Mouse (Mus musculus): Measurements from ENCODE around the gene Armc6. TPM values are rescaled to one million over a fixed set of nuclear protein-coding genes. Genes with fewer than 3 reads are reported as not detected.

Gene Armc6
- 48.4 and 49.2 TPM in 2 replicates for polyA plus RNA-seq (2016; fragmentation: Nextera tagmentation; extraction: Ambion mirVana)

DNA sequence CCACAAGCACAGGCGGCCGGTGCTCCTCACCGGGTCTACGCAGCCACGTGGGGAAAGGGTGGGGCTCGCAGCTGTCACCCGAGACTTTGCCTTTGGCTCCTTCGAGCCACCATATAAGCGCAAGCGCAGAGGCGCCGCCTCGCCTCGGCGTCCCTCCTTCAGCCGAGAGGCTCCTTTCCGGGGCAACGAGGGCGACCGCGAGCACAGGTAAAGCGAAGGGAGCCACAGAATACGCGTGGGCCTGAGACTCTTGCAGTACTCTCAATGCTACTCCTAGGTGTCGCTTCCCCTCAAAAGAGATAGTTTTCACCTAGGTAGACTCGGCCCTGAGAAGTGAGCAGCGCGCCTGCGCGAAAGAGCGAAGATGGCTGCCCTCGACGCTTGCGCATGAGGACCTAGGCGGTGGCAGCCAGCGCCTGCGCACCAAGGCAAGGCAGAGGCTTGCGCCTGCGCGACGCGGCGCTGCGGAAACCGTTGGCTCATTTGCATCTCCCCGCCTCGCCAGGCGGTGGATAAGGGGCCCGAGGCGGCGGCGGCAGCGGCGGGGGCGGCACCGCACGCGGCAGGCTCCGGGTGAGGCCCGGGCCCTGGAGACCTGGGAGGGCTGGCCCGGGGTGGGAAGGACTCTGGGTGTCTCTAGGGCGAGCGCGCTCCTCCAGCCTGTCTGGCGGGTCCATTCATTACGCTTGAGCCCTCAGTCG is at the start of gene Armc6, which contains the start of gene Sugp2:
TSS of gene Armc6 (minus strand) at position 387 of the 701 bp plus-strand sequence.
TSS of gene Sugp2 (plus strand) at position 147 of the 701 bp plus-strand sequence.
- Histone ChIP-seq H3K9ac (peak within 1 kb of the TSS; percentile 88), H3K36me3 (peaks cover 51% of the 10 kb centered on the region), H3K4me1 (peaks cover 25% of the 10 kb centered on the region), H3K27me3 (no peaks in the 10 kb centered on the region), H3K27ac (peak within 1 kb of the TSS; percentile 92), H3K4me3 (peak within 1 kb of the TSS; percentile 88), H3K4me2 (replicated peaks) (peak within 1 kb of the TSS; percentile 84), H3K9me3 (replicated peaks) (no peaks in the 10 kb centered on the region)
- peak; percentile 96 for ATAC-seq (ENCODE audit: low FRiP score)
- under 1% methylated on average over 66 of the region's 67 CpGs for WGBS

DNA sequence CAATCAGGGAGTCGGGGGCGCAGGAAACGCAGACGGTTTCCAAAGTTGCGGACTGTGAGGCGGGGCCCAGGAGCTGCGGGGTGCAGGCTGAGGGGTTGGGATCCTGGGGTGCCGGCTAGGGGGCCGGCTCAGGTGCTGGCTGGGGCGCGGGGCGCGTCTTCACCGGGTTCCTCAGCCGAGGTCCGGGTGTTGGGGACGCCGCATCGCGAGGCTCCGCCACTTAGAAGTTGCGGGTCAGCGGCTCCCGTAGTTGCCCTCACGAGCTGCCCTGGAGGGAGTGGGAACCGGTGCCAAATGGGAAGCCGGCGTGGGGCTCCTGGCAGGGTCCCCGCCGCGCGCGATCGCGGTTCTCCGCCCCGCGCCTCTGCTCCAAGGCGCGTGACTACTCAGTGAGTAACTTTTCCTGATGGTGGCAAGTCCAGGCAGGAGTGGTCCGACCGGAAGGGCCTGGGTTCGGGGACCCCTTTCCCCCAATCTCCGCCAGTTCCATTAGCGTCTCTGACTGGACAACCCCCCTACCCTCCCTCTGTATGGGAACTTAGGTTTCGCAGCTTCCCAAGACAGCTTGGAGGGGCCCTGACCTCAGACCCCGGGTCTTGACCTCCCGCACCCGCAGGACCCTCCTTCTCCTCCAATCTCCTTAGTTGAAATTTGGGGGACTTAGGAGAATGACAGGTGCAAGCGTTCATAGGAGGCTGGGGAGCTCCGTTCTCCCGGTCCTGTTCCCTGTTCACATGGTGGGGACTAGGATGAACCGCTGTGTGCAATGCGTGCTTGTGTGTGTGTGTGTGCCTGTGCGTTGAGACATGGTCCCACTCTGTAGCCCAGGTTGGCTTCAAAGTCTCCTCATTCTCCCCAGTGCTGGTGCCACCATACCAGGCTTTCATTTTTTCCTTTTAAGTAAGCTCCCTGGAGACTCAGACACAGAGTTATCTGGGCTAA is 49.1 kb upstream of the Armc6 start:
- WGBS = under 1% methylated on average over 55 of the region's 55 CpGs
- Histone ChIP-seq H3K9ac (peak overlapping the region; percentile 92), H3K4me2 (replicated peaks) (peak overlapping the region; percentile 71), H3K9me3 (replicated peaks) (no peaks in the 10 kb centered on the region), H3K4me3 (peak overlapping the region; percentile 89), H3K4me1 (peaks cover 18% of the 10 kb centered on the region), H3K27me3 (no peaks in the 10 kb centered on the region), H3K27ac (peak overlapping the region; percentile 62), H3K36me3 (peaks cover 34% of the 10 kb centered on the region)
- peak; percentile 63 for ATAC-seq (ENCODE audit: low FRiP score)

DNA sequence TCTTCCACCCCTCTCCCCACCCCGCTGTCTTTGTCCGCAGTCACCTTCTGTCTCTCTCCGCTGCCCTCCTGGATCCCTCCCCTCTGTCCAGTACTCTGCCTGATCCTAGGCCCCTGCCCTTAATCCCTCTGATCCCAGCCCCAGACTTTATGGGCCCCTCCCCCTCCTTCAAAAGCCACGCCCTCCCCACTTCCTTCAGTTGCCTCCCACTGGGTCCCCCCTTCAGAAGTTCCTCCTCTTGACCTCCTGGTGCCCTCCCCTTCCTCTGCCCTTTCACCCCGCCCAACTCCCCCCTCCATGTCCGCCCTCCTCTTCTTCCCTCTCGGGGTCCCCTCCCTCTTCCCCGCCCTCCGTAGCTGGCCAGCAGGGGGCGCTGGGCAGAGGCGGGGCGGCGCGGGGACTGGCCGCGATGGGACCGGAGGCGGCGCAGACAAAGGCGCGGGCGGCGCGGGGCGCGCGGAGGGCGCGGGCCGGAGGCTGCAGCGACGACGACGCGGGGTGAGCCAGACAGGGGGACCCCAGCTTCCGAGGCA is 48.4 kb upstream of the Armc6 start, which contains the start of gene Homer3:
TSS of gene Homer3 (plus strand) at position 225 of the 533 bp plus-strand sequence.
- Histone ChIP-seq H3K9ac (peak within 1 kb of the TSS; percentile 92), H3K4me3 (peak within 1 kb of the TSS; percentile 89), H3K4me1 (peaks cover 18% of the 10 kb centered on the region), H3K36me3 (peaks cover 27% of the 10 kb centered on the region), H3K27me3 (no peaks in the 10 kb centered on the region), H3K27ac (peak within 1 kb of the TSS; percentile 62), H3K4me2 (replicated peaks) (peak within 1 kb of the TSS; percentile 71), H3K9me3 (replicated peaks) (no peaks in the 10 kb centered on the region)
- 2% methylated on average over 36 of the region's 36 CpGs for WGBS
- ATAC-seq (ENCODE audit: low FRiP score) = peak; percentile 86

GRCm38 (mm10) chr8:70281001-70281400 is 46.7 kb upstream of the Armc6 start:
- ATAC-seq (ENCODE audit: low FRiP score) = no peak
- 55% methylated on average over 3 of the region's 3 CpGs for WGBS

DNA sequence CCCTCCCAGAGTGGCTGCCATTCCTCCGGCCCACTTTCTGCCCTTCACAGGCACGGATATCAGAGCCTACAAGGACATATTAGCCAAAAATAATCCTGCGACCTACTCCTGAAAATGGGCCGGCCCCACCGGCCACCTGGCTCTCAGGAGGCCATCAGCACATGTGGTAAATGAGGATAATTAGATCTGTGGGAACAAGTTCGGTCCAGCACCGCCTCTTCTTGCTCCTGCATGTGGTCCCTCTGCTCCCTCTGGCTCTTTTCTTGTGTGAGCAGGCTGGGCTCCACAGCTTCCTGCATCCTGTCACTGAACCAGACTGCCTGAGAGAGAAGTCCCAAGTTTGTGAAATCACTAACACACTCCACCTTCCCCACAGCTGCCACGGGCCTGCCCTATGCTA is 45.0 kb upstream of the Armc6 start:
- H3K27me3 ChIP-seq = no peaks in the 10 kb centered on the region
- H3K9me3 ChIP-seq (replicated peaks) = no peaks in the 10 kb centered on the region
- H3K4me3 ChIP-seq = no peak overlapping the region
- H3K27ac ChIP-seq = no peak overlapping the region
- no peak for ATAC-seq (ENCODE audit: low FRiP score)
- H3K4me2 ChIP-seq (replicated peaks) = no peak overlapping the region
- WGBS = 68% methylated on average over 8 of the region's 8 CpGs
- no peaks in the 10 kb centered on the region for H3K36me3 ChIP-seq
- H3K9ac ChIP-seq = no peak overlapping the region
- peaks cover 12% of the 10 kb centered on the region for H3K4me1 ChIP-seq

More at GRCm38 (mm10) chr8:70281001-70281400, 46.7 kb upstream of the Armc6 start:
- no peak overlapping the region for H3K27ac ChIP-seq
- H3K4me2 ChIP-seq (replicated peaks) = no peak overlapping the region
- no peaks in the 10 kb centered on the region for H3K9me3 ChIP-seq (replicated peaks)
- H3K4me1 ChIP-seq = peaks cover 18% of the 10 kb centered on the region
- H3K4me3 ChIP-seq = no peak overlapping the region
- no peak overlapping the region for H3K9ac ChIP-seq
- H3K36me3 ChIP-seq = peaks cover 11% of the 10 kb centered on the region
- H3K27me3 ChIP-seq = no peaks in the 10 kb centered on the region

- Histone ChIP-seq H3K4me3 (no peak overlapping the region), H3K9ac (no peak overlapping the region), H3K36me3 (no peaks in the 10 kb centered on the region), H3K4me1 (0 out of 2 replicates have a peak, but pooled peaks cover 3% of the 10 kb centered on the region), H3K27ac (no peak overlapping the region), H3K27me3 (no peaks in the 10 kb centered on the region), H3K4me2 (replicated peaks) (no peak overlapping the region), H3K9me3 (replicated peaks) (no peaks in the 10 kb centered on the region)
- 68% methylated on average over 15 of the region's 15 CpGs for WGBS
- no peak for ATAC-seq (ENCODE audit: low FRiP score)
These were observed 43.9 kb upstream of the Armc6 start for GRCm38 (mm10) chr8:70278175-70278574.

DNA sequence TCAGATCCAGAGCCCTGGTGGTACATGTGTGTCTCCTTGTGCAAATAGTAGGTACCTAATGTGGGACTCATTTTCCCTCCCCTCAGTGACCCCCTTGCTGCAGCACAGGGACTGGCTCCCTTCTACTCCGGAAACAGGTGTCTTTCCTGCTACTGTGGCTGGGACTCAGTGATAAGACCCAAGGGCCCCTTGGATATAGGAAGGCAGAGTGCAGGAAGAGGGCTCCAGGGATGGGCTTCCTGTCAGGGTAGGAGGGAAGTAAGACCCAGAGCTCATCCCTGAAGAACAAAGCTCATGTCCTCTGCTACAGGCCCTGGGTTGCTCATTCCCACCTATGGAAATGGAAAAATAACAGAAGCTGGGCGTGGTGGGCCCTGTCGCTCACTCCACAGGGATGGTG is 42.2 kb upstream of the Armc6 start:
- no peak overlapping the region for H3K4me2 ChIP-seq (replicated peaks)
- H3K4me3 ChIP-seq = no peak overlapping the region
- H3K9me3 ChIP-seq (replicated peaks) = no peaks in the 10 kb centered on the region
- H3K36me3 ChIP-seq = no peaks in the 10 kb centered on the region
- H3K27ac ChIP-seq = no peak overlapping the region
- H3K9ac ChIP-seq = no peak overlapping the region
- ATAC-seq (ENCODE audit: low FRiP score) = no peak
- H3K27me3 ChIP-seq = no peaks in the 10 kb centered on the region
- H3K4me1 ChIP-seq = no peaks in the 10 kb centered on the region
- 80% methylated on average over 3 of the region's 3 CpGs for WGBS

DNA sequence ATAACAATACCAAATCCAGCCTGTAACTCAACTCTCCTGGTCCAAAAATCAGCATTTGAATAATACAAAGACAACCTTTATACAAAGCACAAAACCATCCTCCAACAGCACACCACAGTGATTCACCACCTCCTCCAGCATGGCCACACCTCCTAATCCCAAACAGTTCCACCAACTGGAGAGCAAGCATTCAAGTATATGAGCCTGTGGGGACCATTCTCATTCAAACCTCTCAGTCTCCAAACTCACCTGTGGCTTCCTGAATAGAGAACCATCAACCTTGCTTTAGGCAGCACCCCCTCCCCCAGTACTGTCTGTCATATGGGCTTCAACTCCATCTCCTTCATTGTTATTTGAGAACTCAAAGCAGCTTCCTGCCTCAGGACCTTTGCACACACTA is 40.1 kb upstream of the Armc6 start:
- Histone ChIP-seq H3K36me3 (no peaks in the 10 kb centered on the region), H3K27ac (no peak overlapping the region), H3K9ac (no peak overlapping the region), H3K27me3 (no peaks in the 10 kb centered on the region), H3K9me3 (replicated peaks) (no peaks in the 10 kb centered on the region), H3K4me1 (no peaks in the 10 kb centered on the region), H3K4me2 (replicated peaks) (no peak overlapping the region), H3K4me3 (no peak overlapping the region)
- no peak for ATAC-seq (ENCODE audit: low FRiP score)

DNA sequence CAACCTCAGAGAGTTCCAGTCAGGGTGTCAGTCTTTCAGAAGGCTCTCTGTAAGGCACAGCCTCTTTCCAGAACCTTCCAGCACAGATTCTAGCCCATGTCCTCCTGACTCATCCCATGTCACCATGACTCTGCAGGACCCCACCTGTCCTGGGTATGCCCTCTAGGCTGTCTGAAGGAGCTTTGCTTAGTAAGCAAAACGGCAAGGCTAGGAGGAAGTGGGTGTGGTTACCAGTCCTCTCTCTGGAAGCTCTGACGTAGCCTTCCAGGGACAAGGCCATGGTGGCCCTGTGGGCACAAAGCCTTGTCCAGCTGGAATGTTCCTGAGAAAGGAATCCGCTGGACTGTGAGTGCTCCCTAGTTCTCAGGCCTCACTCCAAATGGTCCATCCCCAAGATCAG is 38.7 kb upstream of the Armc6 start:
- no peaks in the 10 kb centered on the region for H3K36me3 ChIP-seq
- H3K4me2 ChIP-seq (replicated peaks) = no peak overlapping the region
- no peak for ATAC-seq (ENCODE audit: low FRiP score)
- H3K4me1 ChIP-seq = no peaks in the 10 kb centered on the region
- no peak overlapping the region for H3K4me3 ChIP-seq
- H3K27ac ChIP-seq = no peak overlapping the region
- no peaks in the 10 kb centered on the region for H3K27me3 ChIP-seq
- WGBS = 64% methylated on average over 3 of the region's 3 CpGs
- H3K9me3 ChIP-seq (replicated peaks) = no peaks in the 10 kb centered on the region
- no peak overlapping the region for H3K9ac ChIP-seq

DNA sequence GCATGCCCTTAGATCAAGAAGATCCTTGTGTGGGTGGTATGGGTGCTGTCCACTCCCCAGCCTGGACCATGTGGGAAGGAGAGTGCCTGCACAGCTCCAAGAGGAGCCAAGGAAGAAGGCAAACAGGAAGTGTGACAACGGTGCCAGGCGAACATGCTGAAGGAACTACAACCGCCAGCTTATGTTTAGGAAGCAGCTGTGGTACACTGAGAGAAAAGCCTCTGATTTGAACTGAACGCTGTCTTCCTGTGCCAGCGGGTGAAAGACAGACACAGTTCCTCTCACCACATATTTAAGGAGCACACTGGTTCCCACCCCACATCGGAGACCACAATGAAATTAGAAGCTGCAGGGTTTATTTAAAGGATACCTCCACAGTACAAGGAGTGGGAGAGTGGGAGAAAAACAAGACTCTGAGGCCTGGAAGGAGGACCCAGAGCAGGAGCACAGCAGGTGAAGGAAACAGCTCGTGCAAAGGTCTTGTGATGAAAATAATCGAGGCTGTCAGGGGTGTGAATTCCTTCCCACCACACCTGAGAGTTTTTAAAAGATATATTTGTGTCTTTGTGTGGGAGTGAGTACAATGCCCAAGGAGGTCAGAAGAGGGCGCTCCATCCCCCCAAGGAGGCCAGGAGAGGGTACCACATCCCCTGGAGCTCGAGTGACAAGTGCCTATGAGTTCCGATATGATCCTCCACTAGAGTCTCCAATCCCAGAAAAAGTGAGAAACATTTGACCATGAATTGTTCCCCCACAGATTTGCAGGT is 34.7 kb upstream of the Armc6 start:
- ATAC-seq (ENCODE audit: low FRiP score) = no peak
- 58% methylated on average over 11 of the region's 11 CpGs for WGBS
- H3K27me3 ChIP-seq = no peaks in the 10 kb centered on the region

DNA sequence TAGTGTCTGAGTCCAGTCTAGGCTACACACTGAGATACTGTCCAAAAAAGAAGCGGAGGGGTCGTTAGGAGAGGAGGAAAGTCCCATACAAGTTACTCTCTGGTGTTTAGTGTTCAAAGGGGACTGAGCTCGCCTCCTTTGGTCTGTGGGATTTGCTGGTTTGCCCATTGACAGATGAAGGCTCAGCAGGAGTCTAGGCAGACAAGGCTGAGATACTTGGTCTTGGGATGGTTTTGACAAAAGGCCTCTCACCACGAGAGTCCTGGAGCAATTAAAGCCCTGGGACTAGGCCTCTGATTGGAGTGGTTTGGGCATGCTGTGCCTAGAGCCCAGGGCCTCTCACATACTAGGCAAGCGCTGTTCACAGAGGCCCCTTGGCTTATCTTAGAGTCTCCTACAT is 34.0 kb upstream of the Armc6 start:
- H3K4me3 ChIP-seq = no peak overlapping the region
- ATAC-seq (ENCODE audit: low FRiP score) = no peak
- no peak overlapping the region for H3K4me2 ChIP-seq (replicated peaks)
- no peaks in the 10 kb centered on the region for H3K4me1 ChIP-seq
- peaks cover 27% of the 10 kb centered on the region for H3K36me3 ChIP-seq
- WGBS = 48% methylated on average over 5 of the region's 5 CpGs
- no peak overlapping the region for H3K9ac ChIP-seq
- no peaks in the 10 kb centered on the region for H3K9me3 ChIP-seq (replicated peaks)
- no peaks in the 10 kb centered on the region for H3K27me3 ChIP-seq
- no peak overlapping the region for H3K27ac ChIP-seq

More for the DNA sequence above, 34.7 kb upstream of the Armc6 start:
- H3K36me3 ChIP-seq = peaks cover 21% of the 10 kb centered on the region
- no peak overlapping the region for H3K4me2 ChIP-seq (replicated peaks)
- no peaks in the 10 kb centered on the region for H3K9me3 ChIP-seq (replicated peaks)
- H3K4me3 ChIP-seq = no peak overlapping the region
- H3K4me1 ChIP-seq = no peaks in the 10 kb centered on the region
- no peak overlapping the region for H3K9ac ChIP-seq
- H3K27ac ChIP-seq = no peak overlapping the region
